Mouse (Mus musculus): ENCODE data around the gene Mybl2. TPM values are rescaled to one million over a fixed set of nuclear protein-coding genes. Genes with fewer than 3 reads are reported as not detected.

The Mybl2 gene
- polyA plus RNA-seq, 1 experiment = 6.5 TPM

DNA sequence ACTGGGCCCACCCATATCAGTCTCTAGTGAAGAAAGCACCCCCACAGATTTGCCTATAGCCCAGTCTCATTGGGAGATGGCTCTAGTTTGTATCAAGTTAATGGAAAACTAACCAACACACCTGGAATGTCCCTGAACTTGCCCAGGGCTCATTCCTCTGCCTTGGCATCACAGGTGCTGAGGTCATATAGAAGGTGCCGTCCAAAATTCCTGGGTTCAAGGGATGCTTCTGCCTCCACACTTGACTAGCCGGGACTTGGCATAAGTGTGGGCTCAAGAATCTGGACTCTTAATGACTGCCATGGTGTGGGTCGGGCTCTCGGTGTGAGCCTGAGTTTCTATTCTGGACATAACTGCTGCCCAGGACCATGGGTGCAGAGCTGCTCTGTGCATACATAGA, 24.6 kb downstream of the Mybl2 start:
- Histone ChIP-seq H3K4me1 (ENCODE audit: control insufficient read depth, insufficient read depth, insufficient read length) (no peaks in the 10 kb centered on the region), H3K4me3 (ENCODE audit: extremely low read depth, insufficient read depth, insufficient read length) (no peak overlapping the region), H3K36me3 (ENCODE audit: control insufficient read depth, insufficient read depth, low read length) (no peaks in the 10 kb centered on the region), H3K27me3 (ENCODE audit: control insufficient read depth, insufficient read depth, low read length) (no peaks in the 10 kb centered on the region), H3K27ac (ENCODE audit: insufficient read depth, low read length) (no peak overlapping the region)
- no peak for DNase-seq (ENCODE audit: low read depth in 1 of 2, low spot score in 2 of 2)
- no peak for TF ChIP-seq POLR2A (IDR thresholded peaks at IDR 0.05; ENCODE audit: low read depth, low read length)
- TF ChIP-seq CTCF (IDR thresholded peaks at IDR 0.05; ENCODE audit: extremely low read depth, insufficient read depth, insufficient read length, insufficient replicate concordance) = no peak
- WGBS = 97% methylated on average over 4 of the region's 4 CpGs

DNA sequence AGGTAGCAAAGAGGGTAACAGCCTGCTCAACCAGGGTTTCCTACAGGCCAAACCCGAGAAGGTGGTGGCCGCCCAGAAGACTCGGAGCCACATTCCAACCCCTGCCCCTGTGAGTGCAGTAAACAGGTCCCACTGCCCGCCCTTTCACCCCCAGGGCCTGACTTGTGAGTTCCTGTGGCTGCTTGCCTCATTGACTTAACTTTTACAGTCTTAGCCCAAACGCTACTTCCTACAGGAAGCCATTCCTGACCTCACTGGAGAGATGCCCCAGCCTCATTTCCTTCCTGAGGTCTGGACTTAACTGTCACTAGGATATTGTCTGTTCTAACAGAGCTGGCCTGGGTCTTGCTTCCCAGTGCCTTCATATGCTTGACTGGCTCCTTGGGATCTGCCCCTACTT, 28.1 kb downstream of the Mybl2 start:
- DNase-seq (ENCODE audit: low read depth in 1 of 2, low spot score in 2 of 2) = no peak
- 42% methylated on average over 5 of the region's 5 CpGs for WGBS
- Histone ChIP-seq H3K36me3 (ENCODE audit: control insufficient read depth, insufficient read depth, low read length) (no peaks in the 10 kb centered on the region), H3K4me3 (ENCODE audit: extremely low read depth, insufficient read depth, insufficient read length) (no peak overlapping the region), H3K27ac (ENCODE audit: insufficient read depth, low read length) (no peak overlapping the region), H3K27me3 (ENCODE audit: control insufficient read depth, insufficient read depth, low read length) (no peaks in the 10 kb centered on the region), H3K4me1 (ENCODE audit: control insufficient read depth, insufficient read depth, insufficient read length) (no peaks in the 10 kb centered on the region)
- TF ChIP-seq POLR2A (IDR thresholded peaks at IDR 0.05; ENCODE audit: low read depth, low read length) (no peak), CTCF (IDR thresholded peaks at IDR 0.05; ENCODE audit: extremely low read depth, insufficient read depth, insufficient read length, insufficient replicate concordance) (no peak)

DNA sequence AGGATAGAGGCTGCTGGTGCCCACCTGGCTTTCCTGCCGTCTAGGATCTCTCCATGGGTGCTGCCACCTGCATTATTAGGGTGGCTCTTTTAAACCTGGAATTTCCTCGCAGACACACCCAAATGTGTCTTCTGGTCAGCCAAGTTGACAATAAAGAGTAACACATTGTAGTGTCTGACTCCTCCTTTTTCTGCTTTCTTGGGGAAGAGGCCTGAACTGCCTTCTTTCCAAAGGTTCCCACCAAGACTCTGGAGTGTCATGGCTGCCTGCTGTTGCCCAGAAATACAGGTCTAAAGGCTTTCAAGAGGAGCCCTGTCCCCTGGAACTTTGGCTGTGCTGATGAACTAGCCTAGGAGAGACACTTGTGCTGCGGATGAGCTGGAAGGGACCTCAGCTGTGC, 30.0 kb downstream of the Mybl2 start:
- WGBS = 83% methylated on average over 3 of the region's 3 CpGs
- no peak overlapping the region for H3K27ac ChIP-seq (ENCODE audit: insufficient read depth, low read length)
- no peaks in the 10 kb centered on the region for H3K27me3 ChIP-seq (ENCODE audit: control insufficient read depth, insufficient read depth, low read length)
- TF ChIP-seq POLR2A (IDR thresholded peaks at IDR 0.05; ENCODE audit: low read depth, low read length) (no peak), CTCF (IDR thresholded peaks at IDR 0.05; ENCODE audit: extremely low read depth, insufficient read depth, insufficient read length, insufficient replicate concordance) (no peak)
- H3K4me1 ChIP-seq (ENCODE audit: control insufficient read depth, insufficient read depth, insufficient read length) = no peaks in the 10 kb centered on the region
- H3K36me3 ChIP-seq (ENCODE audit: control insufficient read depth, insufficient read depth, low read length) = no peaks in the 10 kb centered on the region
- no peak for DNase-seq (ENCODE audit: low read depth in 1 of 2, low spot score in 2 of 2)
- H3K4me3 ChIP-seq (ENCODE audit: extremely low read depth, insufficient read depth, insufficient read length) = no peak overlapping the region

- Histone ChIP-seq H3K4me1 (ENCODE audit: control insufficient read depth, insufficient read depth, insufficient read length) (no peaks in the 10 kb centered on the region), H3K4me3 (ENCODE audit: extremely low read depth, insufficient read depth, insufficient read length) (no peak overlapping the region), H3K27ac (ENCODE audit: insufficient read depth, low read length) (no peak overlapping the region), H3K36me3 (ENCODE audit: control insufficient read depth, insufficient read depth, low read length) (no peaks in the 10 kb centered on the region), H3K27me3 (ENCODE audit: control insufficient read depth, insufficient read depth, low read length) (no peaks in the 10 kb centered on the region)
- TF ChIP-seq CTCF (IDR thresholded peaks at IDR 0.05; ENCODE audit: extremely low read depth, insufficient read depth, insufficient read length, insufficient replicate concordance) = no peak
- no peak for TF ChIP-seq POLR2A (IDR thresholded peaks at IDR 0.05; ENCODE audit: low read depth, low read length)
- no peak for DNase-seq (ENCODE audit: low read depth in 1 of 2, low spot score in 2 of 2)
- 89% methylated on average over 6 of the region's 6 CpGs for WGBS
Observed at GRCm38 (mm10) chr2:163085047-163085446, 30.6 kb downstream of the Mybl2 start.

GRCm38 (mm10) chr2:163086561-163086960, 32.1 kb downstream of the Mybl2 start:
- TF ChIP-seq CTCF (IDR thresholded peaks at IDR 0.05; ENCODE audit: extremely low read depth, insufficient read depth, insufficient read length, insufficient replicate concordance) = no peak
- TF ChIP-seq POLR2A (IDR thresholded peaks at IDR 0.05; ENCODE audit: low read depth, low read length) = no peak
- Histone ChIP-seq H3K36me3 (ENCODE audit: control insufficient read depth, insufficient read depth, low read length) (no peaks in the 10 kb centered on the region), H3K4me1 (ENCODE audit: control insufficient read depth, insufficient read depth, insufficient read length) (no peaks in the 10 kb centered on the region), H3K4me3 (ENCODE audit: extremely low read depth, insufficient read depth, insufficient read length) (no peak overlapping the region), H3K27ac (ENCODE audit: insufficient read depth, low read length) (no peak overlapping the region), H3K27me3 (ENCODE audit: control insufficient read depth, insufficient read depth, low read length) (no peaks in the 10 kb centered on the region)
- DNase-seq (ENCODE audit: low read depth in 1 of 2, low spot score in 2 of 2) = no peak
- 67% methylated on average over 8 of the region's 8 CpGs for WGBS

DNA sequence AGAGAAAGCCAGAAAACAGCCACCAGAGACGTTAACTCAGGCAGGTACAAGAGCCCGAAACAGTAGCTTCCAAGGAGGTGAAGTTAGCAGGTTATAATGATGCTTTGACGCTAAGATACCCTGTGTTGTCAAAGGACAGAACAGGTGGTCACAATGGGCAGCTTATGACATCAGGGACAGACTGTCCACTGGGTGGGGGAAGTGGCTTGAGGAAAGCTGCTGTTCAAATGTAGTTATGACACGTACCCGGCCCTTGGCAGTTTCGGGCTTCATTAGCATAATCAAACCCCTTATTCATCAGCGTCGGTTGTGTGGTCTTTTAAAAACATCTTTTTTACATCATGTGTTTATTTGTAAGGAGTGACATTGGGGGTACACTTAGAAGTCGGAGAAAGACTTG, 33.2 kb downstream of the Mybl2 start, which contains the start of gene Gtsf1l:
Gtsf1l (minus strand) TSS at position 128 of the 400 bp plus-strand sequence.
- DNase-seq (ENCODE audit: low read depth in 1 of 2, low spot score in 2 of 2) = no peak
- WGBS = 84% methylated on average over 9 of the region's 9 CpGs
- no peak for TF ChIP-seq POLR2A (IDR thresholded peaks at IDR 0.05; ENCODE audit: low read depth, low read length)
- TF ChIP-seq CTCF (IDR thresholded peaks at IDR 0.05; ENCODE audit: extremely low read depth, insufficient read depth, insufficient read length, insufficient replicate concordance) = no peak
- H3K4me3 ChIP-seq (ENCODE audit: extremely low read depth, insufficient read depth, insufficient read length) = no peak within 1 kb of the TSS
- H3K4me1 ChIP-seq (ENCODE audit: control insufficient read depth, insufficient read depth, insufficient read length) = no peaks in the 10 kb centered on the region
- no peak within 1 kb of the TSS for H3K27ac ChIP-seq (ENCODE audit: insufficient read depth, low read length)
- H3K27me3 ChIP-seq (ENCODE audit: control insufficient read depth, insufficient read depth, low read length) = no peaks in the 10 kb centered on the region
- H3K36me3 ChIP-seq (ENCODE audit: control insufficient read depth, insufficient read depth, low read length) = no peaks in the 10 kb centered on the region

- H3K27me3 ChIP-seq (ENCODE audit: control insufficient read depth, insufficient read depth, low read length) = no peaks in the 10 kb centered on the region
- TF ChIP-seq POLR2A (IDR thresholded peaks at IDR 0.05; ENCODE audit: low read depth, low read length) (no peak), CTCF (IDR thresholded peaks at IDR 0.05; ENCODE audit: extremely low read depth, insufficient read depth, insufficient read length, insufficient replicate concordance) (peak; percentile 30; the same call in 1 of the 2 replicates)
- no peaks in the 10 kb centered on the region for H3K36me3 ChIP-seq (ENCODE audit: control insufficient read depth, insufficient read depth, low read length)
- H3K27ac ChIP-seq (ENCODE audit: insufficient read depth, low read length) = no peak overlapping the region
- H3K4me3 ChIP-seq (ENCODE audit: extremely low read depth, insufficient read depth, insufficient read length) = no peak overlapping the region
- no peak for DNase-seq (ENCODE audit: low read depth in 1 of 2, low spot score in 2 of 2)
- no peaks in the 10 kb centered on the region for H3K4me1 ChIP-seq (ENCODE audit: control insufficient read depth, insufficient read depth, insufficient read length)
- WGBS = 78% methylated on average over 5 of the region's 5 CpGs
Observed at GRCm38 (mm10) chr2:163089475-163090123, 35.1 kb downstream of the Mybl2 start.
